Mouse (Mus musculus) lung, embryonic 14.5 days (tissue): ENCODE measurements at regions not wholly inside any gene's neighbourhood (a gene's known extent, or its start where the extent isn't known, plus 50 kb on each side); places are given as distances from the start of the nearest gene placed in this dataset.

ENCODE experiments used
- ATAC-seq: fragments of 200-750 bp; cut with Nextera tagmentation; 2 replicates; pipeline ENCODE4 v1.8.0; 2017; ENCODE audit warnings: mild to moderate bottlenecking, moderate TSS enrichment, moderate library complexity; ENCODE audit not compliant: insufficient read depth
- DNase-seq: peaks from one replicate; pipeline ENCODE4 v3.0.0-alpha.2; 2015
- H3K27ac ChIP-seq: fragments of 300-500 bp; sonication (generic); 2 replicates; pipeline ENCODE4 v1.5.1; 2014; ENCODE audit warnings: low read depth, mild to moderate bottlenecking, moderate library complexity
- H3K27me3 ChIP-seq: fragments of 300-500 bp; sonication (generic); 2 replicates; pipeline ENCODE4 v1.6.1; 2014; ENCODE audit warnings: low read length, control low read depth; ENCODE audit not compliant: insufficient read depth
- H3K36me3 ChIP-seq: fragments of 300-500 bp; sonication (generic); 2 replicates; pipeline ENCODE4 v1.6.1; 2014; ENCODE audit warnings: control low read depth; ENCODE audit not compliant: insufficient read depth
- H3K4me1 ChIP-seq: fragments of 300-500 bp; sonication (generic); 2 replicates; pipeline ENCODE4 v1.6.1; 2014; ENCODE audit warnings: antibody characterized with exemption, control low read depth; ENCODE audit not compliant: insufficient read depth
- H3K4me2 ChIP-seq: fragments of 300-500 bp; sonication (generic); 2 replicates; pipeline ENCODE4 v1.6.1; 2014; ENCODE audit warnings: mild to moderate bottlenecking
- H3K4me3 ChIP-seq: fragments of 300-500 bp; sonication (generic); 2 replicates; pipeline ENCODE4 v1.5.1; 2014; ENCODE audit warnings: low read depth, low read length
- H3K9ac ChIP-seq: fragments of 300-500 bp; sonication (generic); 2 replicates; pipeline ENCODE4 v1.6.1; 2014
- H3K9me3 ChIP-seq: fragments of 300-500 bp; sonication (generic); 2 replicates; pipeline ENCODE4 v1.6.1; 2016; ENCODE audit warnings: low read depth, low read length, control low read depth
- CTCF ChIP-seq: IDR thresholded peaks from 2 replicates; pipeline ENCODE4 v1.5.1; 2016; ENCODE audit warnings: antibody characterized with exemption, low read depth
- WGBS: fragments of 180-500 bp; shearing (Covaris S2); extraction: QIAGEN DNeasy Blood & Tissue Kit; methylation state at CpG from one replicate; pipeline ENCODE4 v1.1.7; 2014; 5-methylcytosine and 5-hydroxymethylcytosine counted together

GRCm38 (mm10) chr13:28775142-28775815 is 178.2 kb downstream of the Sox4 start:
- DNase-seq (no peak), ATAC-seq (no peak)
- Histone ChIP-seq H3K9ac (no peak overlapping the region), H3K4me1 (peaks cover 8% of the 10 kb centered on the region), H3K4me3 (no peak overlapping the region), H3K27me3 (no peaks in the 10 kb centered on the region), H3K36me3 (no peaks in the 10 kb centered on the region), H3K4me2 (no peak overlapping the region), H3K27ac (0 out of 2 replicates have a peak overlapping the region, but pooled peaks have one; percentile 20), H3K9me3 (no peaks in the 10 kb centered on the region)
- WGBS = 50% methylated on average over 7 of the region's 7 CpGs
- TF ChIP-seq CTCF = no peak

GRCm38 (mm10) chr13:28774649-28775048 is 178.9 kb downstream of the Sox4 start:
- WGBS = 79% methylated on average over 7 of the region's 7 CpGs
- H3K27me3 ChIP-seq = no peaks in the 10 kb centered on the region
- H3K4me1 ChIP-seq = peaks cover 13% of the 10 kb centered on the region
- TF ChIP-seq CTCF = no peak
- H3K4me3 ChIP-seq = no peak overlapping the region
- no peak for ATAC-seq
- no peak overlapping the region for H3K4me2 ChIP-seq
- H3K27ac ChIP-seq = no peak overlapping the region
- H3K9ac ChIP-seq = no peak overlapping the region
- no peaks in the 10 kb centered on the region for H3K9me3 ChIP-seq
- H3K36me3 ChIP-seq = no peaks in the 10 kb centered on the region
- DNase-seq = no peak

DNA sequence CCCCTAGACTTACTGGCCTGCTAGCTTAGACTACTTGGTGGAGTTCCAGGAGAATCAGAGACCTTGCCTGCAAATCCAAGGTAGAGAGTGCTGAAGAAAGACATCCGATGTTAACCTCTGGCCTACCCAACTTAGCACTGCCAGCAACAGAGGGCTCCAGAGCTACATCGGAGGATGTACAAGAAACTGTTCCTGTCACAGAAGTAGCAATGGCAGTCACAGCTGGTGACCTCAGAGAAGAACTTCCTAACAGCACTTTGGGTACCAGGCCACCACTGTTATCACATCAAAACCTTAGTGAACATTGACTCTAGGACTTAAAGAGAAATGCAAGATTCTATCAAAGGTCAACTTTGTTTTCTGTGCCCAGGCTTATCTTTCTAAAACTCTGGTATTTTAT is 180.0 kb downstream of the Sox4 start:
- Histone ChIP-seq H3K9me3 (no peaks in the 10 kb centered on the region), H3K4me1 (peaks cover 21% of the 10 kb centered on the region), H3K36me3 (no peaks in the 10 kb centered on the region), H3K27me3 (no peaks in the 10 kb centered on the region), H3K9ac (no peak overlapping the region), H3K4me3 (no peak overlapping the region), H3K4me2 (no peak overlapping the region), H3K27ac (no peak overlapping the region)
- no peak for TF ChIP-seq CTCF
- no peak for ATAC-seq
- 70% methylated on average over 2 of the region's 2 CpGs for WGBS
- no peak for DNase-seq

DNA sequence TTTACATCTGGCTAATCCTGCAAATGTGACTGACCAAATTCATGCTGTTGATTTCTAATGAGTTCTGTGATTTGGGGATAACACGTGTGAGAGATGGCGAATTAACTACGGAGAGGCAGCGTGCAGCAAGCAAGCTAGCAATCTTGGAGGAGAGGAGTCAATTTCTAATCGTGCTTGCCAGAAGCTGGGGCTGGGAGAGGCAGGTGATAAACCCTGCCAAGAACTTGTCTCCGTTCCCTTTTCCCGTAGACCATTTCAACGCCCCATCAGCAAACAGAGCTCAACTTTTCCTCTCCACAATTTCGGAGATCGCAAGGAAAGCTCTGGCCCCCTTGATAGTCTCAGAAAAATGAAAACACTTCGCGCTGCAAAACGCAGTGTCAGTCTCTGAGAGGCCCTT is 183.0 kb downstream of the Sox4 start:
- Histone ChIP-seq H3K27me3 (no peaks in the 10 kb centered on the region), H3K27ac (peak overlapping the region; percentile 67), H3K4me1 (peaks cover 21% of the 10 kb centered on the region), H3K9ac (no peak overlapping the region), H3K4me3 (no peak overlapping the region), H3K4me2 (peak overlapping the region; percentile 41; the same call in 1 of the 2 replicates), H3K36me3 (no peaks in the 10 kb centered on the region; the same call in 1 of the 2 replicates), H3K9me3 (no peaks in the 10 kb centered on the region)
- no peak for TF ChIP-seq CTCF
- WGBS = 16% methylated on average over 13 of the region's 13 CpGs
- ATAC-seq (no peak), DNase-seq (peak; percentile 47)

DNA sequence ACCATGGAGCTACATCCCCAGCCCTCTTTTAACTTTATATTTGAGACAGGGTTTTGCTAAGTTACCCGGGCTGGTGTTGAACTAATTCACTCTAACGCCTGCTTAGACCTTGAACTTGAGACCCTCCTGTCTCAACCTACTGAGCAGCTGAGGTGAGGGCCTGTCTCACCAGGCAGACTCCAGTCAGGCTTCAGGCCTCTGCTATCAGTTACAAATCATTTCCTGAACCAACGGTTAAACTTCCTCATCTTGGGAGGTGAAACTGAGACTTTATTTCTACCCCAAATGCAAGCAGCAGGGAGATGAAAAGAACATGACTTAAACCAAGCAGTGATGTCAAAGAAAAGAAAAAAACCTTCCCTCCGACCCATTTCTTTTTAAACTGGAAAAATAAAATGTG is 183.5 kb downstream of the Sox4 start:
- Histone ChIP-seq H3K27ac (peak overlapping the region; percentile 56; the same call in 1 of the 2 replicates), H3K36me3 (no peaks in the 10 kb centered on the region; the same call in 1 of the 2 replicates), H3K27me3 (no peaks in the 10 kb centered on the region), H3K4me1 (peaks cover 21% of the 10 kb centered on the region), H3K4me2 (no peak overlapping the region), H3K4me3 (no peak overlapping the region), H3K9me3 (no peaks in the 10 kb centered on the region), H3K9ac (no peak overlapping the region)
- 47% methylated on average over 4 of the region's 4 CpGs for WGBS
- no peak for TF ChIP-seq CTCF
- DNase-seq (no peak), ATAC-seq (no peak)

- no peak overlapping the region for H3K9ac ChIP-seq
- no peaks in the 10 kb centered on the region for H3K9me3 ChIP-seq
- H3K4me1 ChIP-seq = peaks cover 21% of the 10 kb centered on the region
- no peak for ATAC-seq
- WGBS = 37% methylated on average over 14 of the region's 14 CpGs
- H3K36me3 ChIP-seq = no peaks in the 10 kb centered on the region; the same call in 1 of the 2 replicates
- no peak overlapping the region for H3K4me3 ChIP-seq
- TF ChIP-seq CTCF = no peak
- H3K27ac ChIP-seq = peak overlapping the region; percentile 25; the same call in 1 of the 2 replicates
- H3K4me2 ChIP-seq = no peak overlapping the region
- no peaks in the 10 kb centered on the region for H3K27me3 ChIP-seq
- DNase-seq = peak; percentile 44
Observed at GRCm38 (mm10) chr13:28768717-28769426, 184.6 kb downstream of the Sox4 start.

GRCm38 (mm10) chr13:28762555-28762954 is 191.0 kb downstream of the Sox4 start:
- DNase-seq = no peak
- no peak overlapping the region for H3K27ac ChIP-seq
- WGBS = 97% methylated on average over 2 of the region's 2 CpGs
- H3K36me3 ChIP-seq = no peaks in the 10 kb centered on the region; the same call in 1 of the 2 replicates
- H3K27me3 ChIP-seq = no peaks in the 10 kb centered on the region
- no peak overlapping the region for H3K4me2 ChIP-seq
- H3K4me1 ChIP-seq = peaks cover 19% of the 10 kb centered on the region
- TF ChIP-seq CTCF = no peak
- no peak for ATAC-seq
- no peak overlapping the region for H3K9ac ChIP-seq
- no peaks in the 10 kb centered on the region for H3K9me3 ChIP-seq
- H3K4me3 ChIP-seq = no peak overlapping the region
